In genomic region chr5:44999032-44999431, GRCm38 (mm10) we compare ENCODE assay signal across 16 mouse cellular contexts.
"Had no signal": no experiment of that assay in that cellular context is flagged by ENCODE, and none has a peak within 500 bp of the region (broad histone marks: within the 10 kb centered on the region; RNA-seq: fewer than 3 reads in every experiment).

No protein-coding gene starts in this region.

- H3K36me3 ChIP-seq: limb, embryonic 15.5 days; liver, embryonic 12.5 days; midbrain, embryonic 15.5 days; neural tube, embryonic 13.5 days; stomach, embryonic 15.5 days had no signal

- H3K4me3 ChIP-seq: layer of hippocampus, adult 2 months; limb, embryonic 15.5 days; liver, embryonic 12.5 days; megakaryocyte, embryonic 14.5 days; midbrain, embryonic 15.5 days; neural tube, embryonic 13.5 days; stomach, embryonic 15.5 days had no signal

- ATAC-seq: liver, embryonic 12.5 days; midbrain, embryonic 15.5 days had no signal

- H3K4me1 ChIP-seq: limb, embryonic 15.5 days; liver, embryonic 12.5 days; megakaryocyte, embryonic 14.5 days; midbrain, embryonic 15.5 days; stomach, embryonic 15.5 days had no signal

- H3K27ac ChIP-seq: kidney, postnatal 0 days; layer of hippocampus, adult 2 months; limb, embryonic 15.5 days; liver, embryonic 12.5 days; macrophage; midbrain, embryonic 15.5 days; neural tube, embryonic 13.5 days; stomach, embryonic 15.5 days had no signal

- DNase-seq: kidney, adult 11 months; kidney, adult 9 months; kidney, postnatal 4 days; right cerebral cortex, postnatal 14 days; thymus, adult 2 months; thymus, postnatal 36 days had no signal

- H3K9ac ChIP-seq: limb, embryonic 15.5 days; liver, embryonic 12.5 days; midbrain, embryonic 15.5 days; neural tube, embryonic 13.5 days; stomach, embryonic 15.5 days had no signal

- H3K9me3 ChIP-seq: limb, embryonic 15.5 days; liver, embryonic 12.5 days; megakaryocyte, embryonic 14.5 days; midbrain, embryonic 15.5 days; neural tube, embryonic 13.5 days; stomach, embryonic 15.5 days had no signal

- H3K4me2 ChIP-seq: limb, embryonic 15.5 days; liver, embryonic 12.5 days; midbrain, embryonic 11.5 days; midbrain, embryonic 15.5 days; neural tube, embryonic 13.5 days; stomach, embryonic 15.5 days had no signal

- H3K27me3 ChIP-seq: limb, embryonic 15.5 days; liver, embryonic 12.5 days; megakaryocyte, embryonic 14.5 days; midbrain, embryonic 15.5 days; neural tube, embryonic 13.5 days; stomach, embryonic 15.5 days had no signal
